Mouse (Mus musculus) bone marrow macrophage, adult 2 months (primary cell): ENCODE measurements around the gene Cobl.

Source experiments
- CTCF ChIP-seq: IDR thresholded peaks from 2 replicates; pipeline ENCODE4 v1.5.1; 2012; ENCODE audit warnings: low read depth, mild to moderate bottlenecking, low read length, moderate library complexity
- POLR2A ChIP-seq: IDR thresholded peaks from 2 replicates; pipeline ENCODE4 v1.6.1; 2012; ENCODE audit warnings: mild to moderate bottlenecking, low read depth, low read length, borderline replicate concordance

DNA sequence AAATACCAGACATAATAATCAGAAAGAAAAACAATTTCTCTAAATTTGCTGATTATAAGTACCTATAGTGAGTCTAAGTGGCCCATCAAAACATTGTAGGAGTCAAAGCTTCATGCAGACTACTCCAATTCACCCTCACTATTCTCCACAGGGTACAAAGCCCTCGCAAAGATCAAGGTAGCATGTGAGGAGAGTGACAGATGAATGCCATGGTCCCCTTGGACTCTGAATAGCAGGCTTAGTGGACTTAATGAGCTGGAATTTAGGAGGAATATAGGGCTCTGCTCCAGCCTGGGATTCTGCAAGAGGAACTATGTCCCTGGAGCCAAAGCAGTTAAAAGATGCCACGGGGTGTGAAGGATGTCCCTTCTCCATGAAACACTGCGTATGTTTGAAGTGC is 88.1 kb downstream of the Cobl start:
- TF ChIP-seq CTCF (no peak), POLR2A (no peak)
